Mouse (Mus musculus) heart, embryonic 12.5 days (tissue): ENCODE measurements around the gene Mgat1. TPM values are rescaled to one million over a fixed set of nuclear protein-coding genes. Genes with fewer than 3 reads are reported as not detected.
"Not testable (repeated sequence)": the region's sequence is repeated elsewhere in the genome, so short reads cannot be mapped to it uniquely, and the experiment has no call there.

Experiments used
- ATAC-seq: fragments of 200-750 bp; cut with Nextera tagmentation; 2 replicates; pipeline ENCODE4 v1.8.0; 2017; ENCODE audit warnings: moderate TSS enrichment, moderate library complexity; ENCODE audit not compliant: insufficient number of reproducible peaks, low FRiP score
- H3K27ac ChIP-seq: fragments of 300-500 bp; sonication (generic); 2 replicates; pipeline ENCODE4 v1.5.1; 2016; ENCODE audit warnings: mild to moderate bottlenecking, moderate library complexity; ENCODE audit not compliant: poor library complexity, severe bottlenecking
- H3K27me3 ChIP-seq: fragments of 300-500 bp; sonication (generic); replicated peaks from 2 replicates; pipeline ENCODE4 v1.6.1; 2016; ENCODE audit warnings: mild to moderate bottlenecking, moderate library complexity
- H3K36me3 ChIP-seq: fragments of 300-500 bp; sonication (generic); 2 replicates; pipeline ENCODE4 v1.6.1; 2016; ENCODE audit warnings: mild to moderate bottlenecking, moderate library complexity
- H3K4me1 ChIP-seq: fragments of 300-500 bp; sonication (generic); replicated peaks from 2 replicates; pipeline ENCODE4 v1.6.1; 2016; ENCODE audit warnings: mild to moderate bottlenecking
- H3K4me2 ChIP-seq: fragments of 300-500 bp; sonication (generic); 2 replicates; pipeline ENCODE4 v1.6.1; 2016; ENCODE audit warnings: mild to moderate bottlenecking, moderate library complexity
- H3K4me3 ChIP-seq: fragments of 300-500 bp; sonication (generic); 2 replicates; pipeline ENCODE4 v1.5.1; 2016; ENCODE audit warnings: mild to moderate bottlenecking
- H3K9ac ChIP-seq: fragments of 300-500 bp; sonication (generic); 2 replicates; pipeline ENCODE4 v1.6.1; 2016; ENCODE audit warnings: mild to moderate bottlenecking, moderate library complexity
- H3K9me3 ChIP-seq: fragments of 300-500 bp; sonication (generic); replicated peaks from 2 replicates; pipeline ENCODE4 v1.6.1; 2016; ENCODE audit warnings: mild to moderate bottlenecking, moderate library complexity
- WGBS: fragments of 180-500 bp; shearing (Covaris S2); methylation state at CpG from one replicate; pipeline ENCODE4 v1.1.7; 2016; 5-methylcytosine and 5-hydroxymethylcytosine counted together
- polyA plus RNA-seq: library from polyadenylated mRNA; unstranded; fragments of >200 nt; fragmentation: Nextera tagmentation; extraction: Ambion mirVana; gene quantifications from 2 replicates; pipeline ENCODE4 v1.2.1, GENCODE M21; 2016

Mgat1 gene
- polyA plus RNA-seq: 45.7 TPM in 2 replicates

- Histone ChIP-seq H3K4me3 (peak within 1 kb of the TSS; percentile 62), H3K4me1 (peaks cover 38% of the 10 kb centered on the region), H3K27ac (peak within 1 kb of the TSS; percentile 88), H3K27me3 (no peaks in the 10 kb centered on the region), H3K36me3 (no peaks in the 10 kb centered on the region), H3K9me3 (no peaks in the 10 kb centered on the region), H3K9ac (peak within 1 kb of the TSS; percentile 64), H3K4me2 (peak within 1 kb of the TSS; percentile 73)
- WGBS: under 1% methylated on average over 60 of the region's 60 CpGs
- ATAC-seq: peak; percentile 93
Observed at GRCm38 (mm10) chr11:49243727-49244594, at the start of gene Mgat1. TSS of gene Mgat1 (plus strand) at chr11:49244191.

- H3K4me1 ChIP-seq, H3K9me3 ChIP-seq, H3K4me3 ChIP-seq, H3K36me3 ChIP-seq, H3K4me2 ChIP-seq, H3K27me3 ChIP-seq, H3K9ac ChIP-seq, H3K27ac ChIP-seq, ATAC-seq: not testable (repeated sequence)
- WGBS: 85% methylated on average over 9 of the region's 9 CpGs
Observed at GRCm38 (mm10) chr11:49194771-49195170, 49.2 kb upstream of the Mgat1 start.

GRCm38 (mm10) chr11:49195819-49196322 is 48.1 kb upstream of the Mgat1 start:
- Histone ChIP-seq H3K4me3 (no peak overlapping the region), H3K27ac (no peak overlapping the region; the same call in 1 of the 2 replicates), H3K36me3 (no peaks in the 10 kb centered on the region), H3K4me2 (no peak overlapping the region), H3K4me1 (0 out of 2 replicates have a peak, but pooled peaks cover 3% of the 10 kb centered on the region), H3K27me3 (no peaks in the 10 kb centered on the region), H3K9ac (no peak overlapping the region), H3K9me3 (no peaks in the 10 kb centered on the region)
- ATAC-seq: no peak
- WGBS: 63% methylated on average over 7 of the region's 7 CpGs

DNA sequence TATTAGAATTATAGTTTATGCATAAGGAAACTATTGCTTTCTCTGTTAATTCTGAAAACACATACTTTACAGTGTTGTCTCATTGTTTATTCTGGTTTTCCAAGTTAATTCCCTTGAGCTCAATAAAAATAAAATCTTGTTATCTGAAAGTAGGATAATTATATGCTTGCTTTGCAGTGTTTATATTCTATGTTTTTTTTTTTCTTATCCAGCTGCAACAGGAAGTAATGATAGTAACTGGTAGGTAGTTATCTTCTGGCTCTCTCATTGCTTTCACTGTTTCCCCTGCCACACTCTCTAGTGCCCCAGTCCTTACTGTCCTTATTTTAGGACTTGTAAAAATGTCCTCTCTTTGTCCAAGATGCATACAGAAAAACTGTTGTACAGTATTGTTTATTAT is 43.3 kb upstream of the Mgat1 start:
- ATAC-seq: no peak
- H3K4me2 ChIP-seq: no peak overlapping the region
- H3K27ac ChIP-seq: no peak overlapping the region
- H3K36me3 ChIP-seq: no peaks in the 10 kb centered on the region
- no peak overlapping the region for H3K4me3 ChIP-seq
- peaks cover 15% of the 10 kb centered on the region for H3K4me1 ChIP-seq
- H3K9me3 ChIP-seq: no peaks in the 10 kb centered on the region
- H3K9ac ChIP-seq: no peak overlapping the region
- H3K27me3 ChIP-seq: no peaks in the 10 kb centered on the region

- ATAC-seq: no peak
- H3K4me2 ChIP-seq: no peak overlapping the region
- peaks cover 12% of the 10 kb centered on the region for H3K4me1 ChIP-seq
Observed at GRCm38 (mm10) chr11:49201142-49201541, 42.8 kb upstream of the Mgat1 start.

GRCm38 (mm10) chr11:49202071-49202470 is 41.9 kb upstream of the Mgat1 start:
- Histone ChIP-seq H3K9me3 (no peaks in the 10 kb centered on the region), H3K4me3 (peak overlapping the region; percentile 74), H3K9ac (peak overlapping the region; percentile 95), H3K36me3 (peaks cover 8% of the 10 kb centered on the region; the same call in 1 of the 2 replicates), H3K4me2 (peak overlapping the region; percentile 91), H3K4me1 (peaks cover 12% of the 10 kb centered on the region), H3K27me3 (no peaks in the 10 kb centered on the region), H3K27ac (peak overlapping the region; percentile 99)
- no peak for ATAC-seq
- WGBS: 60% methylated on average over 2 of the region's 2 CpGs

More at GRCm38 (mm10) chr11:49201142-49201541, 42.8 kb upstream of the Mgat1 start:
- Histone ChIP-seq H3K9me3 (no peaks in the 10 kb centered on the region), H3K9ac (no peak overlapping the region), H3K4me3 (no peak overlapping the region), H3K36me3 (peaks cover under 1% of the 10 kb centered on the region; the same call in 1 of the 2 replicates), H3K27me3 (no peaks in the 10 kb centered on the region), H3K27ac (no peak overlapping the region)

DNA sequence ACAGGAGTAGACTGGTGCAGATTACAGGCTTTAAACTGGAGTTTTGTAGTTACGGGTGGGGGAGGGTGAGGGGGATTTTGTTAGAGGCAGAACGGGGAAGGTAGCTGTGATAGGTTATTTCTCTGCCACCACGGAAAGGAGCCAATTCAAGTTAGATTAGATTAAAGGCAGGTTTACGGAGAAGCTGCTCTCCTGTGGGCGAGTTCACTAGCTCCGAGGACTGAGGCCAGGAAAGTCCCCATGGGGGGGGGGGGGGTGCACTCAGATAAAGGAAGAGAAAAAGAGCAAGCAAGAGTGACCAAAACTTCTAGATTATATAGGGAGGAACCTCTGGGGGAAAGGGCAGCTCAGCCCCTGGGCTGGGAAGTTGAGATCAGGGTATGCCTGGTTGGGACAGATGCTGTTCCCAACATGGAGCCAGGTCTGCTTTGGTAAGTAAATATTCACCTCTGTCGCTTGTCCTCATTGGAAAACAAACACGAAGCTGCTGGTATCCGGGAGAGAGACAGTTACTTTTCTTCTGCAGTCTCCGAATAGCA is 41.4 kb upstream of the Mgat1 start:
- H3K9ac ChIP-seq: peak overlapping the region; percentile 95
- H3K4me2 ChIP-seq: peak overlapping the region; percentile 91
- H3K4me1 ChIP-seq: peaks cover 12% of the 10 kb centered on the region
- WGBS: under 1% methylated on average over 10 of the region's 10 CpGs
- no peaks in the 10 kb centered on the region for H3K27me3 ChIP-seq
- ATAC-seq: peak; percentile 27; the same call in 1 of the 2 replicates
- peak overlapping the region; percentile 74 for H3K4me3 ChIP-seq
- peaks cover 11% of the 10 kb centered on the region; the same call in 1 of the 2 replicates for H3K36me3 ChIP-seq
- H3K27ac ChIP-seq: peak overlapping the region; percentile 99
- H3K9me3 ChIP-seq: no peaks in the 10 kb centered on the region

DNA sequence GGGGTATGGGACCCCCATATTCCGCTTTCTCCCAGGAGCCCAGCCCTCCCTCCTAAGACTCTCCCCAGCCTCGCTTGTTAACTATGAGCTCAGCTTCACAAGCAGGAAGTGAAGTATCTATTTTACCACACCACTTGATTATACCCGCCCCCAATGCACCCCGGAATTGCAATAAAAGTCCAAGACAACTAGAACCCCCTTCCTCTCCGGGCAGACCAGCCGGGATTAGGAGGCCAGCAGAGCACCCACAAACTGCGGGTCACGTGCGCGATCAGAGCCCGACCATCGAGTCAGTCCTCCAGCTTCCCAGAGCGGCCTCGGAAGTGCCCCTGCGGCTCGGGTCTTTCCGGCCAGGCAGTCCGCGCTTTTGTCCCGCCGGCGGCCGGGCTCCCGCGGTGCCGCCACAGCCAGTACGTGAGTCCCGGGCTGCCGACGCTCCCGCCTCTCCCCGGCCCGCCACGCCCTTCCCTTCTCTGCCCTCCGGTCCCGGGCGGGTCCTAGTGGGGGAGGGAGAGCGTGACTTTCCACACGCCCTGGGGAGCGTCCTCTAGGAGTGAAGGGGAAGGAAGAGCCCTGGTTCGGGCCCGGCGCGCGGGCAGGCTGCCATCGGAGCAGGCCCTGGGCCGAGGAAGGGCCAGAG is 40.7 kb upstream of the Mgat1 start, which contains the start of gene Zfp62:
Gene Zfp62, plus strand, starts transcription at position 164 of the 640 bp plus-strand sequence.
- Histone ChIP-seq H3K9me3 (no peaks in the 10 kb centered on the region), H3K27ac (peak within 1 kb of the TSS; percentile 99), H3K4me1 (peaks cover 12% of the 10 kb centered on the region), H3K4me2 (peak within 1 kb of the TSS; percentile 91), H3K36me3 (peaks cover 11% of the 10 kb centered on the region; the same call in 1 of the 2 replicates), H3K4me3 (peak within 1 kb of the TSS; percentile 74), H3K27me3 (no peaks in the 10 kb centered on the region), H3K9ac (peak within 1 kb of the TSS; percentile 95)
- peak; percentile 92 for ATAC-seq
- WGBS: under 1% methylated on average over 44 of the region's 47 CpGs

GRCm38 (mm10) chr11:49203771-49204497 is 40.1 kb upstream of the Mgat1 start:
- Histone ChIP-seq H3K27me3 (no peaks in the 10 kb centered on the region), H3K9ac (peak overlapping the region; percentile 95), H3K4me1 (peaks cover 12% of the 10 kb centered on the region), H3K4me3 (peak overlapping the region; percentile 74), H3K9me3 (no peaks in the 10 kb centered on the region), H3K36me3 (peaks cover 11% of the 10 kb centered on the region; the same call in 1 of the 2 replicates), H3K4me2 (peak overlapping the region; percentile 91), H3K27ac (peak overlapping the region; percentile 99)
- ATAC-seq: peak; percentile 77
- under 1% methylated on average over 24 of the region's 24 CpGs for WGBS

- Histone ChIP-seq H3K4me3 (no peak overlapping the region; the same call in 1 of the 2 replicates), H3K9ac (no peak overlapping the region), H3K4me1 (peaks cover 12% of the 10 kb centered on the region), H3K36me3 (peaks cover 11% of the 10 kb centered on the region; the same call in 1 of the 2 replicates), H3K27ac (no peak overlapping the region), H3K27me3 (no peaks in the 10 kb centered on the region), H3K9me3 (no peaks in the 10 kb centered on the region), H3K4me2 (peak overlapping the region; percentile 44)
- 74% methylated on average over 6 of the region's 6 CpGs for WGBS
- no peak for ATAC-seq
Observed at GRCm38 (mm10) chr11:49205080-49205590, 38.9 kb upstream of the Mgat1 start.
